Mouse (Mus musculus): ENCODE results near the gene Vmn2r80. TPM values are rescaled to one million over a fixed set of nuclear protein-coding genes. Genes with fewer than 3 reads are reported as not detected.
"Not testable (repeated sequence)": the region's sequence is repeated elsewhere in the genome, so short reads cannot be mapped to it uniquely, and the experiment has no call there.

Vmn2r80 gene
- not detected for total RNA-seq (2021)
- long read RNA-seq, experiment 1, result 0 reads
- long read RNA-seq, experiment 2, result 0 reads

GRCm38 (mm10) chr10:79148469-79148868 is at the start of gene Vmn2r80:
Vmn2r80 (plus strand) TSS chr10:79148769.
- not testable (repeated sequence) for DNase-seq (ENCODE audit: low spot score in 2 of 2)

GRCm38 (mm10) chr10:79106325-79107282 is 42.0 kb upstream of the Vmn2r80 start:
- no peak for DNase-seq (ENCODE audit: low spot score in 2 of 2)

GRCm38 (mm10) chr10:79107531-79107930 is 41.0 kb upstream of the Vmn2r80 start:
- no peak for DNase-seq (ENCODE audit: low spot score in 2 of 2)

DNA sequence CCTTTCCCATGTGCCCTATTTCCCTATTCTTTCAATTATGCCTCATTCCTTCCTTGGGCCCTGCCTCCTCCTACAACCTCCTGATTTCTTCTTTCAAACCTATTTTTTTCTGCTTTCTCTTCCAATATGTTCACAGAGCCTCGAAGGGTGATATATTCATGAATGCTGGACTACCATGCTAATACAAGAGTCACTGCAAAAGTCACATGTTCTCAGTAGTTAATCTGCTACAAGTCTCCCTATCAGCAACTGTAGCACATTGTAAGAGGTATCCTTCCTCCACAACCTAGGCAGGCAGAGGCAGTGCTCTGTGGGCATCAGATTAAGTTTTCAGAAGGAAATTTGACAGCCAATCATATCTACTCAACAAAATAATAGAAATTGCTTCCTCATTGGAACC is 39.4 kb upstream of the Vmn2r80 start:
- no peak for DNase-seq (ENCODE audit: low spot score in 2 of 2)

- no peak for DNase-seq (ENCODE audit: low spot score in 2 of 2)
These were observed 38.1 kb upstream of the Vmn2r80 start for GRCm38 (mm10) chr10:79110482-79110881.

DNA sequence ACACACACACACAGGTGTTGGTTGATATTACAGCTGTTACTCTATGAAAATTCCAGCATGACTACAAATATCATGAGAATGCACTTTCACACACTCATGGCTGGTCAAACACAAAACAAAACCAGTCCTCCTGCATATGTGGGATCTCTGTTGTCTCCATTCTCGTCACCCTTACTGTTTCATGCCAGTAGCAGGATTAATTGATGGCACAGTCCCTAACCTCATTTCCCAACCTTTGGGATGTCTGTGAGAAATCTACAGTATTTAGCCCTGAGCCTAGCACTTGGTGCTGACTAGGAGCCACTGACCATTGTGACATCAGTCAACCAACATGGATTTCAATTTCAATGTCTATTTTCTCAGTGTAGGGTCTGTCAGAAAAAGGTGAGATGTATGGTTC is 33.5 kb upstream of the Vmn2r80 start:
- DNase-seq (ENCODE audit: low spot score in 2 of 2), result no peak

DNA sequence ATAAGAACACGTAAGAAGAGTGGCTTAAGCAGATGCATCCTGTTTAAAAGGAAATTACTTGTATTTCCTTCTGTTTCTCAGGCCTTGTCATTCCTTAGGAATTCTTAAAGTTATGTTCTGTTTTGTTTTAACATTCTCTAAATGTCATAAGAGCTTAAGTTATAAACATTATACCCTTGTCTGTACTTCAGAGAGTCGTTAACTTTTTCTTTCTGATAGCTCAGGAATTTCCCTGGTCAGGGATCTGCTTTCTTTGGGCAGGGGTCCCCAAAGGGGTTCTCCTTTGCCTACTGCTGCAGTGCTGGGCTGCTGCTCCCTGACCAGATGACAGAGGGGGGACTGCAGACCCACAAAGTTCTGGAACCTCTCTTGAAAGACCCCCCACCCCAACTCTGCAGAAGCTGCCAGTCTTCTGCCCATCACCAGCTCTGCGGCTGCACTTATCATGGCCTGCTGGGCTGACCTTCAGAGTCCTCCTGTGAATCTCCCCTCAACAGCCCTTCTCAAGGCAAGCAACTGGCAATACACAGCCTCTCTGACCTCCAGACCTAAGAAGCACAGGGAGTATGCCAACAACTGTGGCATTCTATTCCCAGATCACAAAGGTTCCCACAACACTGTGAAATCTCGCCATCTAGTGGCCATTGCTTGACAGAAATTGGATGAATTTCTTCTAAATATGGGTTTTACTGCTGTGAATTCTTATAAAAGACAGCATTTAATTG is 32.3 kb upstream of the Vmn2r80 start:
- peak in 1 of 2 experiments; percentile 56 for DNase-seq (ENCODE audit: low spot score in 2 of 2)

- DNase-seq (ENCODE audit: low spot score in 2 of 2), result no peak
These were observed 3.0 kb downstream of the Vmn2r80 start for GRCm38 (mm10) chr10:79151602-79152001.

DNA sequence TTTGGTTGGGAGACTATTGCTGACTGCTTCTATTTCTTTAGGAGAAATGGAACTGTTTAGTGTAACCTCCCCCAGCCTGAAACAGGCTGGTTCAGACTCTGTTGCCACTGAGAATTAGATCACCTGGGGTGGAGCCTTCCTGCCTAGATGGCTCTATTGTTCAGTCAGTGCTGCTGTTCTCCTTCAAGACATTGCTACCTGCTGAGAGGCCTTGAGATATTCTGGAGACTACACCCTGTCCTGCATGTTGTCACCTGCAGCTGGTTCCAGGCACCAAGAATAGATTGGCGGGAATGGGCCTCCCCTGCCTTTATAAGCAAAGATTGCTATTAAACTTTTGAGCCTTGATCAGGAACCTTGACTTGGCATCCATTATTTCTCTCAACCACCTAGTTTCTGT is 51.4 kb downstream of the Vmn2r80 start:
- not testable (repeated sequence) for DNase-seq (ENCODE audit: low spot score in 2 of 2)

GRCm38 (mm10) chr10:79220432-79220831 is 71.9 kb downstream of the Vmn2r80 start:
- no peak for DNase-seq (ENCODE audit: low spot score in 2 of 2)

GRCm38 (mm10) chr10:79221606-79222005 is 73.0 kb downstream of the Vmn2r80 start:
- DNase-seq (ENCODE audit: low spot score in 2 of 2), result no peak

DNA sequence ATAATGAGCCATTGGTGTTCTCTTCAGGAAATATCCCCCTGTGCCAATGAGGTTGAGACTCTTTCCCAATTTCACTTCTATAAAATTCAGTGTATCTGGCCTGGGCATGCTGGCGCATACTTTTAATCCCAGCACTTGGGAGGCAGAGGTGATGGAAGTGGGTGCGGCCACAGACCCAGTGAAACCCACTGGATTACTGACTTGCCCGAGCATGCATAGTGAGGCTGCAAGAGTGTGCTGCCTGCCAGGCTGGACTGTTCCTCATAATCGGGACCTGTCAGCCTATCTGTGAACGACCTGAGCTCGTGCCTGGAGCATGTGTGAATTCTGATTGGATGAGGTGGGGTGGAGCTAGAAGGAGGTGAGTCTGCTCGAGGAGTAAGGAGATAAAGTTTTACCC is 73.6 kb downstream of the Vmn2r80 start:
- no peak for DNase-seq (ENCODE audit: low spot score in 2 of 2)

Other genes starting within 250 kb of the Vmn2r80 start
- gene Olfr1354, start 235.6 kb upstream of the Vmn2r80 start, total RNA-seq (2021), result not detected
- not detected for gene Olfr8, start 198.1 kb upstream of the Vmn2r80 start, total RNA-seq (2021)
- not detected for gene Olfr1353, start 185.5 kb upstream of the Vmn2r80 start, total RNA-seq (2021)
- not detected for gene Olfr1352, start 167.7 kb upstream of the Vmn2r80 start, total RNA-seq (2021)
- gene Olfr1351, start 136.3 kb upstream of the Vmn2r80 start, total RNA-seq (2021), result not detected
- gene Olfr57, start 120.0 kb upstream of the Vmn2r80 start, total RNA-seq (2021), result not detected
- 10 to 100 TPM; 17.4 to 19.3 TPM for gene 2610008E11Rik, start 51.2 kb upstream of the Vmn2r80 start, total RNA-seq (2021)
- gene Vmn2r81, start 98.9 kb downstream of the Vmn2r80 start, total RNA-seq (2021), result not detected
- gene Vmn2r82, start 207.8 kb downstream of the Vmn2r80 start, total RNA-seq (2021), result not detected

All from gastrocnemius, postnatal 4 days (tissue).